Mouse (Mus musculus) heart, adult 2 months (tissue): ENCODE results near the gene Sema3g.

Source experiments
- CTCF ChIP-seq: fragments of 200-600 bp; IDR thresholded peaks from 2 replicates; pipeline ENCODE4 v1.8.1; 2022; ENCODE audit warnings: antibody characterized with exemption, mild to moderate bottlenecking, moderate library complexity
- POLR2A ChIP-seq: fragments of 200-500 bp; IDR thresholded peaks from 2 replicates; pipeline ENCODE4 v1.6.1; 2011; ENCODE audit warnings: mild to moderate bottlenecking, low read depth, low read length, control low read depth; ENCODE audit not compliant: insufficient read depth

GRCm38 (mm10) chr14:31232404-31233069 lies 14.9 kb downstream of the Sema3g start:
- TF ChIP-seq CTCF, result no peak
- TF ChIP-seq POLR2A, result no peak
